Mouse (Mus musculus): ENCODE results near the gene Ino80b. TPM values are rescaled to one million over a fixed set of nuclear protein-coding genes. Genes with fewer than 3 reads are reported as not detected.

Ino80b gene
- polyA plus RNA-seq, 1 experiment from 2014 or later, result 18.7 TPM

GRCm38 (mm10) chr6:83122961-83123360 lies 2.3 kb downstream of the Ino80b start:
- Histone ChIP-seq H3K9me3 (no peaks in the 10 kb centered on the region), H3K27ac (no peak overlapping the region), H3K9ac (peak overlapping the region; percentile 96), H3K4me1 (peaks cover 45% of the 10 kb centered on the region), H3K36me3 (peaks cover 17% of the 10 kb centered on the region), H3K4me3 (no peak overlapping the region), H3K4me2 (replicated peaks) (peak overlapping the region; percentile 88), H3K27me3 (replicated peaks) (no peaks in the 10 kb centered on the region)
- 68% methylated on average over 5 of the region's 5 CpGs for WGBS
- no peak for ATAC-seq (ENCODE audit: low FRiP score, low read depth)

- Histone ChIP-seq H3K27me3 (replicated peaks) (no peaks in the 10 kb centered on the region), H3K4me1 (peaks cover 50% of the 10 kb centered on the region), H3K4me2 (replicated peaks) (peak overlapping the region; percentile 88), H3K27ac (peak overlapping the region; percentile 99), H3K9me3 (no peaks in the 10 kb centered on the region), H3K9ac (peak overlapping the region; percentile 96), H3K4me3 (peak overlapping the region; percentile 71), H3K36me3 (peaks cover 25% of the 10 kb centered on the region)
- WGBS, result under 1% methylated on average over 49 of the region's 52 CpGs
- peak; percentile 18 for ATAC-seq (ENCODE audit: low FRiP score, low read depth)
Measured at GRCm38 (mm10) chr6:83121863-83122710, 3.1 kb downstream of the Ino80b start.

GRCm38 (mm10) chr6:83120930-83121862 lies 4.0 kb downstream of the Ino80b start, which contains the start of gene Wbp1:
TSS of gene Wbp1 (minus strand) at chr6:83121559.
- H3K4me1 ChIP-seq, result peaks cover 59% of the 10 kb centered on the region
- peaks cover 29% of the 10 kb centered on the region for H3K36me3 ChIP-seq
- H3K9me3 ChIP-seq, result no peaks in the 10 kb centered on the region
- H3K9ac ChIP-seq, result peak within 1 kb of the TSS; percentile 96
- H3K4me2 ChIP-seq (replicated peaks), result peak within 1 kb of the TSS; percentile 88
- H3K27me3 ChIP-seq (replicated peaks), result no peaks in the 10 kb centered on the region
- WGBS, result under 1% methylated on average over 38 of the region's 38 CpGs
- peak within 1 kb of the TSS; percentile 99 for H3K27ac ChIP-seq
- peak within 1 kb of the TSS; percentile 72 for H3K4me3 ChIP-seq
- peak; percentile 91 for ATAC-seq (ENCODE audit: low FRiP score, low read depth)

- Histone ChIP-seq H3K27me3 (replicated peaks) (no peaks in the 10 kb centered on the region), H3K4me1 (peaks cover 64% of the 10 kb centered on the region), H3K9ac (peak overlapping the region; percentile 93), H3K4me2 (replicated peaks) (peak overlapping the region; percentile 88), H3K9me3 (no peaks in the 10 kb centered on the region), H3K36me3 (peaks cover 29% of the 10 kb centered on the region), H3K27ac (no peak overlapping the region), H3K4me3 (peak overlapping the region; percentile 72)
- ATAC-seq (ENCODE audit: low FRiP score, low read depth), result no peak
- WGBS, result 74% methylated on average over 7 of the region's 7 CpGs
Measured at GRCm38 (mm10) chr6:83119734-83120051, 5.5 kb downstream of the Ino80b start.

GRCm38 (mm10) chr6:83118825-83119733 lies 6.2 kb downstream of the Ino80b start:
- no peaks in the 10 kb centered on the region for H3K9me3 ChIP-seq
- peak overlapping the region; percentile 88 for H3K4me2 ChIP-seq (replicated peaks)
- ATAC-seq (ENCODE audit: low FRiP score, low read depth), result no peak
- peak overlapping the region; percentile 93 for H3K9ac ChIP-seq
- peaks cover 63% of the 10 kb centered on the region for H3K4me1 ChIP-seq
- no peak overlapping the region; the same call in 1 of the 2 replicates for H3K4me3 ChIP-seq
- H3K27ac ChIP-seq, result no peak overlapping the region
- WGBS, result 85% methylated on average over 14 of the region's 14 CpGs
- no peaks in the 10 kb centered on the region for H3K27me3 ChIP-seq (replicated peaks)
- peaks cover 29% of the 10 kb centered on the region for H3K36me3 ChIP-seq

GRCm38 (mm10) chr6:83118369-83118768 lies 6.9 kb downstream of the Ino80b start:
- no peaks in the 10 kb centered on the region for H3K9me3 ChIP-seq
- 0 out of 2 replicates have a peak overlapping the region, but pooled peaks have one; percentile 7 for H3K4me2 ChIP-seq (replicated peaks)
- H3K9ac ChIP-seq, result no peak overlapping the region
- H3K27me3 ChIP-seq (replicated peaks), result no peaks in the 10 kb centered on the region
- peaks cover 57% of the 10 kb centered on the region for H3K4me1 ChIP-seq
- H3K27ac ChIP-seq, result no peak overlapping the region
- 86% methylated on average over 11 of the region's 11 CpGs for WGBS
- peaks cover 29% of the 10 kb centered on the region for H3K36me3 ChIP-seq
- H3K4me3 ChIP-seq, result no peak overlapping the region
- no peak for ATAC-seq (ENCODE audit: low FRiP score, low read depth)

- Histone ChIP-seq H3K27me3 (replicated peaks) (no peaks in the 10 kb centered on the region), H3K27ac (no peak overlapping the region), H3K4me1 (peaks cover 51% of the 10 kb centered on the region), H3K36me3 (peaks cover 29% of the 10 kb centered on the region), H3K9ac (0 out of 2 replicates have a peak overlapping the region, but pooled peaks have one; percentile 8), H3K4me2 (replicated peaks) (0 out of 2 replicates have a peak overlapping the region, but pooled peaks have one; percentile 7), H3K4me3 (no peak overlapping the region), H3K9me3 (no peaks in the 10 kb centered on the region)
- no peak for ATAC-seq (ENCODE audit: low FRiP score, low read depth)
- WGBS, result 90% methylated on average over 13 of the region's 13 CpGs
Measured at GRCm38 (mm10) chr6:83117616-83118015, 7.6 kb downstream of the Ino80b start.

GRCm38 (mm10) chr6:83117165-83117438 lies 8.1 kb downstream of the Ino80b start:
- H3K36me3 ChIP-seq, result peaks cover 29% of the 10 kb centered on the region
- no peaks in the 10 kb centered on the region for H3K9me3 ChIP-seq
- peaks cover 47% of the 10 kb centered on the region for H3K4me1 ChIP-seq
- no peaks in the 10 kb centered on the region for H3K27me3 ChIP-seq (replicated peaks)
- H3K9ac ChIP-seq, result 0 out of 2 replicates have a peak overlapping the region, but pooled peaks have one; percentile 90
- H3K4me3 ChIP-seq, result no peak overlapping the region
- no peak overlapping the region for H3K27ac ChIP-seq
- ATAC-seq (ENCODE audit: low FRiP score, low read depth), result no peak
- H3K4me2 ChIP-seq (replicated peaks), result peak overlapping the region; percentile 98; the same call in 1 of the 2 replicates
- 92% methylated on average over 4 of the region's 4 CpGs for WGBS

- H3K27me3 ChIP-seq (replicated peaks), result no peaks in the 10 kb centered on the region
Measured at GRCm38 (mm10) chr6:83116373-83117164, 8.7 kb downstream of the Ino80b start.

GRCm38 (mm10) chr6:83115682-83116372 lies 9.4 kb downstream of the Ino80b start:
- 2% methylated on average over 48 of the region's 48 CpGs for WGBS
- H3K9ac ChIP-seq, result peak overlapping the region; percentile 90
- peak; percentile 39 for ATAC-seq (ENCODE audit: low FRiP score, low read depth)
- H3K9me3 ChIP-seq, result no peaks in the 10 kb centered on the region
- H3K4me1 ChIP-seq, result peaks cover 47% of the 10 kb centered on the region
- H3K27ac ChIP-seq, result peak overlapping the region; percentile 57
- H3K4me2 ChIP-seq (replicated peaks), result peak overlapping the region; percentile 98
- H3K4me3 ChIP-seq, result peak overlapping the region; percentile 84
- H3K27me3 ChIP-seq (replicated peaks), result no peaks in the 10 kb centered on the region
- peaks cover 29% of the 10 kb centered on the region for H3K36me3 ChIP-seq

More at GRCm38 (mm10) chr6:83116373-83117164, 8.7 kb downstream of the Ino80b start:
- Histone ChIP-seq H3K4me2 (replicated peaks) (peak overlapping the region; percentile 98), H3K4me3 (peak overlapping the region; percentile 84), H3K36me3 (peaks cover 29% of the 10 kb centered on the region), H3K9ac (peak overlapping the region; percentile 90), H3K4me1 (peaks cover 47% of the 10 kb centered on the region), H3K27ac (no peak overlapping the region), H3K9me3 (no peaks in the 10 kb centered on the region)
- WGBS, result 83% methylated on average over 11 of the region's 11 CpGs
- no peak for ATAC-seq (ENCODE audit: low FRiP score, low read depth)

Data from neural tube, embryonic 12.5 days (tissue).